In genomic region chr12:36381441-36382340, GRCm38 (mm10) we compare ENCODE assay signal across 8 mouse cellular contexts. TPM values are rescaled to one million over a fixed set of nuclear protein-coding genes. Genes with fewer than 3 reads are reported as not detected.
DNase-seq lines count a peak whose midpoint lies in the region; ATAC-seq and TF ChIP-seq lines count a peak whose summit lies in the region.

Ispd (plus strand) TSS chr12:36381450.
D630036H23Rik (minus strand) TSS chr12:36382181.

- peak; percentile 72 for TF ChIP-seq POLR2A in embryonic fibroblast, embryonic 13.5 days (IDR thresholded peaks at IDR 0.05; ENCODE audit: low read depth, low read length)

- H3K9me3 ChIP-seq in heart, embryonic 12.5 days (replicated peaks): no peaks in the 10 kb centered on the region
- no peaks in the 10 kb centered on the region for H3K9me3 ChIP-seq in kidney, embryonic 16.5 days (ENCODE audit: low read length)

- ATAC-seq in heart, embryonic 12.5 days (ENCODE audit: insufficient number of reproducible peaks, low FRiP score): peak; percentile 89
- ATAC-seq in kidney, embryonic 16.5 days (ENCODE audit: low FRiP score, low TSS enrichment): peak; percentile 94

- no peaks in the 10 kb centered on the region for H3K27me3 ChIP-seq in heart, embryonic 12.5 days (replicated peaks)
- no peaks in the 10 kb centered on the region for H3K27me3 ChIP-seq in kidney, embryonic 16.5 days (ENCODE audit: insufficient read depth, low read length)

- peak within 1 kb of the TSS; percentile 78 for H3K4me2 ChIP-seq in heart, embryonic 12.5 days
- peak within 1 kb of the TSS; percentile 72 for H3K4me2 ChIP-seq in kidney, embryonic 16.5 days (replicated peaks; ENCODE audit: low read depth, low read length)

- TF ChIP-seq CTCF in embryonic fibroblast, embryonic 13.5 days (IDR thresholded peaks at IDR 0.05; ENCODE audit: borderline replicate concordance, insufficient read depth, low read length): no peak

- no peaks in the 10 kb centered on the region for H3K4me1 ChIP-seq in embryonic fibroblast, embryonic 13.5 days (ENCODE audit: control insufficient read depth, insufficient read depth, low read length)
- peaks cover 3% of the 10 kb centered on the region; the same call in 1 of the 2 replicates for H3K4me1 ChIP-seq in heart, embryonic 12.5 days (replicated peaks)
- H3K4me1 ChIP-seq in kidney, embryonic 16.5 days (ENCODE audit: insufficient read depth, low read length): peaks cover 19% of the 10 kb centered on the region

- H3K27ac ChIP-seq in embryonic fibroblast, embryonic 13.5 days (ENCODE audit: insufficient read depth, low read length): peak within 1 kb of the TSS; percentile 55
- H3K27ac ChIP-seq in heart, embryonic 12.5 days (ENCODE audit: poor library complexity, severe bottlenecking): peak within 1 kb of the TSS; percentile 95
- peak within 1 kb of the TSS; percentile 96 for H3K27ac ChIP-seq in kidney, embryonic 16.5 days (ENCODE audit: low read length)

- H3K4me3 ChIP-seq in embryonic fibroblast, embryonic 13.5 days (ENCODE audit: insufficient read depth, low read length): peak within 1 kb of the TSS; percentile 39
- H3K4me3 ChIP-seq in heart, embryonic 12.5 days: peak within 1 kb of the TSS; percentile 74
- H3K4me3 ChIP-seq in kidney, embryonic 16.5 days (ENCODE audit: low read length): peak within 1 kb of the TSS; percentile 61

- WGBS in heart, embryonic 12.5 days: under 1% methylated on average over 64 of the region's 64 CpGs
- WGBS in kidney, embryonic 16.5 days: under 1% methylated on average over 64 of the region's 64 CpGs

- peak within 1 kb of the TSS; percentile 95 for H3K9ac ChIP-seq in heart, embryonic 12.5 days
- H3K9ac ChIP-seq in kidney, embryonic 16.5 days (replicated peaks; ENCODE audit: low read length): peak within 1 kb of the TSS; percentile 92

- no peaks in the 10 kb centered on the region for H3K36me3 ChIP-seq in heart, embryonic 12.5 days
- H3K36me3 ChIP-seq in kidney, embryonic 16.5 days (ENCODE audit: insufficient read depth, low read length): no peaks in the 10 kb centered on the region

- DNase-seq in CD4-positive helper T cell, adult 2 months (ENCODE audit: low read depth, low spot score): peak; percentile 70
- peak; percentile 95 for DNase-seq in brain, adult 2 months (ENCODE audit: low read depth, low spot score)
- peak; percentile 85 for DNase-seq in liver
- peak; percentile 13 to 14 for DNase-seq in monocyte, adult 2 months (ENCODE audit: low read depth in 1 of 2, low spot score in 2 of 2)
- peak; percentile 45 to 55 for DNase-seq in spleen, postnatal 14 days (ENCODE audit: low spot score in 2 of 2)

RNA-seq across cellular contexts. Expression of gene Ispd, which starts in this region (rescaled TPM):
- 2.0 and 2.8 TPM in 2 replicates for polyA plus RNA-seq in embryonic fibroblast, embryonic 13.5 days (2011; ENCODE audit: insufficient read length, low read depth, missing spikeins)
- polyA plus RNA-seq in heart, embryonic 12.5 days (2016; fragmentation: Nextera tagmentation; extraction: Ambion mirVana): 12.5 TPM in 2 replicates
- 17.2 and 17.4 TPM in 2 replicates for polyA plus RNA-seq in kidney, embryonic 16.5 days (2015; fragmentation: Nextera tagmentation; extraction: Ambion mirVana)

RNA-seq across cellular contexts. Expression of gene D630036H23Rik, which starts in this region (rescaled TPM):
- not detected in 2 replicates for polyA plus RNA-seq in embryonic fibroblast, embryonic 13.5 days (2011; ENCODE audit: insufficient read length, low read depth, missing spikeins)
- 1.1 and 1.4 TPM in 2 replicates for polyA plus RNA-seq in heart, embryonic 12.5 days (2016; fragmentation: Nextera tagmentation; extraction: Ambion mirVana)
- polyA plus RNA-seq in kidney, embryonic 16.5 days (2015; fragmentation: Nextera tagmentation; extraction: Ambion mirVana): 2.1 and 2.2 TPM in 2 replicates

Comparison
In these comparisons a context has a peak if more than half of its experiments do, and no peak if none do; other contexts are left out.
1. Peak in every context shown above with its lines: DNase-seq, ATAC-seq, H3K4me3 ChIP-seq and H3K27ac ChIP-seq.
2. DNase-seq: peak in every context shown above with its lines; median percentile 95 in brain, adult 2 months; 85 in liver; 70 in CD4-positive helper T cell, adult 2 months; 50 in spleen, postnatal 14 days; 14 in monocyte, adult 2 months.